Mouse (Mus musculus) monocyte, adult 2 months (primary cell): ENCODE data around the gene Cfap20.

Source experiments
- DNase-seq, 2 experiments: peaks; one replicate each; pipeline ENCODE4 v3.0.0; 2022; ENCODE audit warnings: low spot score in 2 of 2, low read depth in 1 of 2

Cfap20 gene

DNA sequence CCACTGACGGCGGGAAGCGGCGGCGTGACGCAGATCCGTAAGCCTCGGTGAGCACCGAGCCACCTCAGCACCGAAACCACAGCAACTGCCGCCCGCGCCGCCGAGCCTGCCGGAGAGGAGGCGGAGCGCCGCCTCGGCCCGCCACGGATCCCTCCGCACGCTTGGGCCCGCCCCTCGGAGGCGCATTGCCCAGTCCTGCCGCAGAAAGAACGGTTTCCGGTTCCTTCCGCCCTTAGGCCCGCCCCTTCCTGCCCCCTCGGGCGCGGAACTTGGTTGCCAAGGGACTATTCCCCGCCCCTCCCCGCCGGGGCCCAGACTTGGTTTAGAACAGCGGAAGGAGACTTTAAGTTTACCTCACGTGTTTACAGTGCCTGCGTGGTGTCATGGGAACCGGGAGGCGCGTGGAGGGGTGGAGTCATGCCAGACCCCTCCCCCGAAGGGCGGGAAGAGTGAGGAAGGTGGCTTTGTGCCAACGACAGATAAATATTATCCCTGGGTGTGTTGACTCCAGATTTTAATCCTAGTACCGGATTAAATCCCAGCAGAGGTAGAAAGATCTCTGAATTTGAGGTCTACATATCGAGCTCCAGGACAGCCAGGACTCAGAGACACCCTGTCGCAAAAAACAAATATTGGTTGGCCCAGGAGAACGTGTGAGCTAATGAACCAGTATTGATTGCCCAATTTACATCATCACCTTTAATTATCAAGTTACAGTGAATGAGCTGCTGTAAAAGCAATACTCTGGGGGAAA is at the start of gene Cfap20:
Gene Cfap20, minus strand, starts transcription at position 184 of the 754 bp plus-strand sequence.
- DNase-seq, result peak; percentile 99 to 100

DNA sequence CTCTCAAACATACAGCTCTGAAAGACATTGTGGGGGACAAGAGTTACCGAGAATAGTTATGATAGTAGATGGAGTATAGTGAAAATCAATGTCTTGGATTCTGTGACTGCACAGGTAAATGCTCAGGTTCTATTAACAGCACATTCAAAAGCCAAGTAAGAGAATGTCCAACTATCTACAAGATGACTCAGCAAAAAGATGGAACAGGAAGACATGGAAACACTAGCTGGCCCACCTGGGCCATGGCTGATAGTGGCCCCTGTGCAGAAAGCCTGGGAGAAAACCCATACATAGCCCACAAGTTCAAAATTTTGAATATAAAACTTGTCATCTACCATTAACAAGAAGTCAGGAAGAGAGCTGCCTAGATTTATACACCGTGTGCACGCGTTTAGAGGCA is 35.3 kb upstream of the Cfap20 start:
- DNase-seq, result no peak

DNA sequence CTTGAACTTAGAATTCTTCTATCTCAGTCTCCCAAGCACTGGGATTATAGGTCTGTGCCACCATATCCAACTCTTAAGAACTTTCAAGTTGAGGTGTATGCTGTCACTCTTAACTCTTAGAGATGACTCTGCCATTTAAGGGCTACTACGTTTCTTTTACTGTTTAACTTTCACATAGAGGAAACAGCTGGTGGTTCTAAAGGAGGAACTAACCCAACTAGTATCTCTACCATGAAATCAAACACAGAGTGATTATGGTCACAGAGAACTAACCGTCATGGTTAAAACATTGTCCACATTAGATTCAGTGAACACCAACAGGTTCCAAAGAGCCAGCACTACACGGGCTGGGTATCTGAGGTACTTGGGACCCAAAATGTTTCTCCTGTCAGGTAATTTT is 34.3 kb upstream of the Cfap20 start:
- DNase-seq, result no peak

DNA sequence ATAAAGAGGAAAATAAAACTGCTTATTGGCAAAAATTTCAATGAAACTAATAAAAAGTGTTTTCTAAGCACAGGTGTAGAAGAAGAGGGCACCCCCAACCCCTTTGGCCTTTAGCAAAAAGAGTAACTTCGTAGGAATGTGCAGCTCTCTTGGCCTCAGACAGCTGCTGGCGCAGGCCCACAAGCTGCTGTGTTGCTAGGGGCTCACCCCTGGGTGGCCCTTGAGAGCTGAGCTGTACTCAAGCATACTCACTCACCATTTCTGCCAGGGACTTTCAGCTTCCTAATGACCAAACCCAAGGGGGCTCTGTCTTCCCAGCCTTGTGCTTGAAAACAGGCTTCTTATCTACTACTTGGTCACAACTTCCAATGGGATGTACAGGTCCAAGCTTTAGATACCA is 31.9 kb upstream of the Cfap20 start:
- no peak for DNase-seq

DNA sequence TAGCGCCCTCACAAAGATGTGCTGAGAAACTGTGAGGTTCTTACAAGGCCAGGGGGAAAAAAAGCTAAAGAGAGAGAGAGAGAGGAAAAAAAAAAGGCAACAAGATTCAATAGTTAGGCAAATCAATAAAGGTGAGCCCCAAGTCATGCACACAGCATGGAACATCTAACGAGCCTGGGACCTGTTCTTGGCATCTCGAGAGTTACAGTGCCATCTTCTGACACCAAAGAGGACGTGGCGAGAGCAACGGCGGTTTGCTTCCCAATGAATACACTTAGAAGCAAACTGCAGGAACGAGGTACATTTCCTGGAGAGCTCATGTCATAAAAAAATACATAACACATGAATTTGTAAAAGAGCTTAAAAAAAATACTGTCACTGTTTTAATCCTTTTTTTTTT is 17.8 kb upstream of the Cfap20 start:
- no peak for DNase-seq

DNA sequence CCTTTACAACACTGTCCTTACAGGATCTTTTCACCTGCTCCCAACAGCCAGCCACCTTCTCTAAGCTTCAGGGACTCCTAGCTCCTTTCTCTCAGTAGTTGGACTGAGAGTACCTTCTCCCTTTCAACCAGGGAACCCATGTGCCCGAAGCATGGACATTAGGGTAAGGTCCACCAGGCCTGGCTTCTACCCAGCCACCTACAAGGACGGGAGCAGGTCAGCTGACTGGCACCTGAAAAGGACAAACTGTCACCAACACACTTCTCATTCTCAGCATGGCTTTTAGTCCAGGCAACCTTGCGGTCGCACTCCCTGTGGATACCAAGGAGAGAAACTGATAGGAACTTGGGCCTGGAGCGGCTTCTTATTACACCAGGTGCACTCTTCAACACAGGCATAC is 15.6 kb upstream of the Cfap20 start:
- DNase-seq, result no peak

DNA sequence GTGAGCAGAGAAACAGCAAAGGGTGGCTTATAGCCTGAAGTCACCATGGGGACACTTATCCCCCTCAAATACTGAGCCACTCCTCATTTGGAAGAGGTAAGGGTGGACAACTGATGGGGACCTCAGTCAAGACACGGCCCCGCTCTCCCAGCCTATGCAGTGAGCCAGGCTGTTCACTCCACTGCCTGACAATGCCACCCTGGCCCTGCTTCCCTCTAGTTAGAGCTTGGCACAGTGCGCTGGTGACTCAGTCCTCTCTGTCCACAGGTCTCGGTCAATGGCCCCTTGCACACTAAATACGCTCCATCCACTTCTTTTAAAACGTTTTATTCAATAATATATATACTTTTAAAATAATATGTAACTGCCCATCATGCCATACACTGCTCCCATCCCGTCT is 13.0 kb upstream of the Cfap20 start:
- no peak for DNase-seq

DNA sequence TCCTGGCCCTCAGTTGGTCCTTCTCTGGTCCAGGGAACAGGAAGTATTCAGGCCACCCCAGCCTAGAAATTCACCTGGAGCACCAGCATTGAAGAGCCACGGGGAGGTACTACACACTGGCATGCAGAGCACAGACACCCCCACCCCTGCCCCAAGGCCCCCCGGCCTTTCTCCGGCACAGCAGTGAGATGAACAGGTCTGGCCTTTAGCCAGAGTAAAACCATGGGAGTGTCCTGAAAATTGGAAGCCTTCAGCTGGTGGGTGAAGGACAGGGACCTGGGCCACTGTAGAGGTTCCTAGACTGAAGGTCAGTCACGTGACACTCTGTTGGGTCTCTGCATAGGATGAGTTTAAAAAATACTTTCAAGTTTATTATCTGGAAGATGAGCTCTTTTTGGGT is 10.4 kb upstream of the Cfap20 start:
- DNase-seq, result no peak

DNA sequence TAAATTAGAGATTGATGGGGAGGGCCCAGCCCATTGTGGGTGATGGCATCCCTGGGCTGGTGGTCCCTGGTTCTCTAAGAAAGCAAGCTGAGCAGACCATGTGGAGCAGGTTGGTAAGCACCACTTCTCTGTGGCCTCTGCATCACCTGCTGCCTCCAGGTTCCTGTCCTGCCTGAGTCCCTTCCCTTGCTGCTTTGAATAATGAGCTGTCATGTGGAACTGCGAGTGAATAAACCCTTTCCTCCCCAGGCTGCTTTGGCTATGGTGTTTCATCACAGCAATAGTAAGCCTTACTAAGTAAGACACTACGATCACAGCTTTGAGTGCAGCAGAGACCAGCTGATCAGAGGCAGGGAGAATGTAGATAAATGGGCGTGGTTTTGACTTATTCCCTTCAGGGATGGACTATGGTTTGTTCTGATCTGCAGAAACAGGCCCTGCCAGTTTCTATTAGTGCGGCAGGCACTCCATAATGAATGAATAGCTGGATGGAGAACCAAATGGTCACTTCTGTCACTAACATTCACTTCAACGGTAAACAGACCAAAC is 6.9 kb upstream of the Cfap20 start:
- no peak for DNase-seq

DNA sequence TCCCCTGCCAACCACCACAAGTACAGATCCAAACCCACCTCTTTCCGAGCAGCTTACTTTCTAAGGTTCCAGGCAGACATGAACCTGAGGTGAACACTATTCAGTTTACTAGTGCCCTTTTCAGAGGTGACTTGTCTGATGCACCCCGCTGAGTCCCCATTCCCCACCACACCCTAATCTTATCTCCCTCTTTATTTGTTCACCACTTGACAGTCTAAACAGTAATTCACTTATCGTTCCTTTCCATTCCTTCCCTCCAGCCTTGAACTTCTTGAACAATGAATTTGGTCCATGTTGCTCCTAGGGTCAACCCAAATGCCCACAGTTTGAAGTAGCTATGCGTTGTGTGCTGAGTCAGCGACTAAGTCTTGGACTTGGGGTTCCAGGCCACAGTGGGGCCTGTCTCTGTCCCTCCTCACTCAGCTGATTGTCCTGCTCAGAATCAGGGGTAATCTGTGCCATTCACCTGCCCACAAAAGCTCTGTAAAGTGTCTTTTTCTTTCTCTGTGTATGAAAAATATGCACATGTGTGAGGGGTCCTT is 5.6 kb upstream of the Cfap20 start:
- no peak for DNase-seq

DNA sequence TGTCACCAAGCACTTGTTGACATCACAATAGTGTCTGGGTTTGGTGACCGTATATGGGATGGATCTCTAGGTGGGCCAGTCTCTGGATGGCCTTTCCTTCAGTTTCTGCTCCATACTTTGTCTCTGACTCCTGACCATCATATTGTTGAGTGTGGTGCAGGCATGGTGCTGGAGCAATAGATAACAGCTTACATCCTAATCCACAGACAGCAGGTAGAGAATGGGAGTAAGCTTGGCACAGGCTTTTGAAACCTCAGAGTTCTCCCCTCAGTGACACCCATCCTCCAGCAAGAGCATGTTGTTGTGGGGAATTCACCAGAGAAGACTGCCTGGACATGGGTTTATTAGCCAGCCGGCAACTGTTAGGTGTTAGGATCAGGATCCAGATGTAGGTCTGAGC is 4.8 kb upstream of the Cfap20 start:
- no peak for DNase-seq

DNA sequence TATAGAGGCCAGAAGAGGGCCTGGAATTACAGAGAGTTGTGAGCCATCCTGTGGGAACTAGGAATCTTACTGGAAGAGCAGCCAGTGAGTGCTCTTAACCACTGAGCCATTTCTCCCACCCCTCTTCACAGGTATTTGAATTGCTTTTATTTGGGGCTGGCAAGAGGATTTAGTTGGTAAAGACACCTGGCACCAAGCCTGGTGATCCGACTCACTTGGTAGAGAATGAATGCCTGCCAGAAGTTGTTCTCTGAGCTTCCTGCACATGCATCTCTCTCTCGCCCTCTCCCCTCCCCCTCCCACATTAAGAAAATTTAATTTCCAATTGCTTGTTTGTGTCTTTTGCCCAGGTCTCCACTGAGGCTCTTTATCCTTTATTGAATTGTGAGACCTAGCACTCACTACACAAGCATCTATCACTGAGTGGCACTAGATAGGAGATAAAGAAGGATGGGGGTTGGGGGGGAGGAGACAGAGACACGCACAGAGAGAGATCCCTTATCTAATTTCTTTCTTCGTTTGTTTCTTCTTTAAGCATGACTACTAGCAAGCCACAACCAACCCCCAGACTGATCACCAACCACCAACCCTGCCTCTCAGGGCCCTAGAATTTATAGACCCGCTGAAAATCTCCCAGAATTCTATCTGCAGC is 2.8 kb upstream of the Cfap20 start:
- DNase-seq, result no peak

DNA sequence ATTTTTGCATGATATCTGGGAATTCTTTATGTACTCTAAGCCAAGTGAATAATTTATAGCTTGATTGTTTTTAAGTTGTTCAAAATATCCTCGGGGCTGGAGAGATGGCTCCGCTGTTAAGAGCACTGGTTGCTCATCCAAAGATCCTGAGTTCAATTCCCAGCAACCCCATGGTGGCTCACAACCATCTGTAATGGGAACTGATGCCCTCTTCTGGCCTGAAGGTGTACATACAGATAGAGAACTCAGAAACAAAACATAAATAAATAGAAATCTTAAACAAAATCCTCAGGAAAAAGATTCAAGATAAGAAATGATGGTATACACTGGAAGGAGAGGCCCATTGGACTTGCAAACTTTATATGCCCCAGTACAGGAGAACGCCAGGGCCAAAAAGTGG is 1.3 kb upstream of the Cfap20 start:
- DNase-seq, result no peak

DNA sequence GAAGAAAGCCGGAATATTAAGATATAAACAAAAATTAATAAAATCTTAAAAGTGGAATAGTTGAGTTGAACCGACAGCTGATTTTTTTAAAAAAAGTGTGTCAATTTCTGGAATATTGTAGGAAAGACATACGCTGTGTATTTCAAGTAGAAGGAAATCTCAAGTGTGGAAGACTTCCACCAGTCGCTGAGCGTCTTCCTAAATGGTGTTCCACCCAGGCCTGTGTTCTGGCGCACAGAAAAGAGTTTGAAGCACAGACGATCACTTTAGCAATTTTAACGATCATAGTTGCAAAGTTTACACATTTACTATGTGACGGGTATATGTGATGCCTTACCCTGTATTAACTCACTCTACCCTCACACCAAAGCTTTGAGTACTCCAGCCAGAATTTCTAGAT is 802 bp upstream of the Cfap20 start:
- no peak for DNase-seq

DNA sequence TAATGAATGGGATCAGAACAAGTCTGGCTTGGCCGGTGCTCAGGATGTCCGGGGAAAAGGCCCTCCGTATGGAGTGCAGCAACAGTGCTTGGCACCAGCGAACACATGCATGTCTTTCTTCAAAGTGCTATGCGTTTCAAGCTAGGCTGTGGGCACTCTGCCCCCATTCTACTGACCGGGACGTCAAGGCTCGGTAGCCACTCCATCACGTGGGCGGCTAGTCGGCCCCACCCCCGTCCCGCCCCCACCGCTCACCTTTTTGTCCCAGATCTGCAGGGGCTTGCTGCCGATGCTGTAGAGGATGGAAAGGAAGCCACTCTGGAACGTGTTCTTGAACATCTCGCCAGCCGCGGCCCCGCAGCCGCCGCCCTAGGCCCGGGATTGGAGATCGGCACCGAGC is 436 bp downstream of the Cfap20 start:
- DNase-seq, result no peak

DNA sequence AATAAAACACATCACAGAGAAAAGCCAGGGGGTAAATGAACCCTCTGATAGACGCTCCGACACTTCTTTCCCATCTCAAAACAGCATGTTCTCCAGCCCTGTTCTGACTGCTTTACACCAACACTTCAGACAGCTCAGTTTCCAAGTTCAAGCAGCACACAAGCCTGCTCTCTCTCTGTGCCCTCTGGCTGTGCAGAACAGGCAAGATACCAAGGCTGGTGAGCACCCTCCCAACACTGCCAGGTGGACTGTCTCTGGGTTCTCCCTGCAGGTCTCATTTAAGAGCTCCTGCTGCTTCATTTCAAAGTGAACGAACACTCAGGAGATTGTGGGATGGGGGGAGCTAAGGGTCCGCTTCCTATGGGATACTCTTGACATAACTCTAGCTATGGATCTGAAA is 1.5 kb downstream of the Cfap20 start:
- DNase-seq, result no peak

DNA sequence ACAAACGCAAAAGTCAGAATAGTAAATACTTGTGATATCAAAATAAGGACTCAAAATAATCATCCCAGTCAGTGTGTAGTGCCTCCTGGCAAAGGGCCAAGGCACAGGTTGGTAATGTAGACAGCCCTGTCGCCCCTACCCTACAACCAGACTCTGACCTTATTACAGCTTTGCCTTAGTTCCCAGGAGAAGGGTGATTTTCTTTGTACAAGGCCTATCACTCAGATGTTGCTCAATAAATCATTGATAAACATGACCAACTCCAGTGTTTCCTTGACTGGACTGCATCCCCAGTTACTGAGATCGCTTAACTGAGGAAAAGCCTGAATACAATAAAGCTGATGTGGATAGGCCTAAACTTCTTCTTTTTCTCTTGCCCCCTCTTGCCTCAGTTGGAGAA is 2.2 kb downstream of the Cfap20 start:
- no peak for DNase-seq

DNA sequence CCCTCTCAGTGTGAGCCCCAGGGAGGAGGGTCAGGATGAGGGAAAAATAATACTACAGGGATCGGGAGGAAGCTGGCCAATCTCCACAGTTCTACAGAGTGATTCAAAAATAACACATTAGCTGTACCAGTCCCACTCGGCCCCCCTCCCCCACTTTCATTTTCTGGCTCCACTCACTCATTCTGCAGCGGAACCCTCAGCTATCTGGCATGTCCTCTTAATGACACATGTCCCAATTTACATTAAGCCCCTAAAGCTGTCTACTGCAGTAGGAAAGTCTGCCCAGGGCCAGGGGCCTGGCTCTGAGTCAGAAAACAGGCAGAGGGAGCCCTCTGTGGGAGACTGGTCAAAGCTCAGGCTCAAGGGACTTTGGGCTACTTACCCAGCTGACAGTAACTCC is 4.7 kb downstream of the Cfap20 start:
- no peak for DNase-seq

DNA sequence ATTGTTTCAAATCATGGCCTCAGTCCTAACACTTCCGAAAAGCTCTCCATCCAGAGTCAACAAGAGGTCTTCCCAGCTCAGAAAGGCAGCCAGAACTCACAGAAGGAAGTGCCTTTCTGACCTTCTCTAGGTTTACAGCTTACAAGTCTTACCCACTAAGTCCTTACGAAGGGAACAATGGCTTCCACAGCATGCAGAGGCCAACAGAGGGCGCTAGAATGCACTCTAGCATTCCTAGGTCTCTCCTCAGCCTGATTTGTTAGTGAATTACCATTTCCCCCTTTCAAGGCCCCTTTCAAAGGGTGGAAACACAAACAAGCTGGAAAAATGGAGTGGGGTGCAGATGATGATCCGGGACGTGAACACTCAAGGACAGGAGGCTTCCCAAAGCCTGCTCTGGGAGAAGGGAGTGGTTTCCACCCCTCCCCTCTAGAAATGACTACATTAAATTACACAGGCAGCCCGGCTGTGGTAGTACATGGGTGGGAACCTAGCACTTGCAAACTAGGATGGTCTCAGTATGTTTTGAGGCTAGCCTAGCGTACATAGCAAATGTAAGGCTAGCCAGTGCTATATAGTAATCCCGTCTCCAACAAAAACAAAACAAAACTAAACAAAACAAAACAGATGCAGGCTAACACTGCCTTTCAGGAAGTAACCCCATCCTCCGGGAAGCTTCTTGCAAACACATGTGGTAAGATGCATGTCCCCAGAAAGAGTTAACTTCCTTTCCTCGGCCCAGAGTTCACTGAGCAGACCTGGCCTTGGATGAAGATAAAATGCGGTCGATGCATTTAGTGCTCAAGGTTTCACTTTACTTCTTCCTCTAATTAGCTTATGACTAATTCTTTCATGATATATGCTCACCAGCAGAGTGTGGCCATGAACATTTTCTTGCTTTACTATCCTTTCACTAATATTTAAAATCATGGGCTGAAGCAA is 6.8 kb downstream of the Cfap20 start:
- peak; percentile 22 to 43 for DNase-seq

DNA sequence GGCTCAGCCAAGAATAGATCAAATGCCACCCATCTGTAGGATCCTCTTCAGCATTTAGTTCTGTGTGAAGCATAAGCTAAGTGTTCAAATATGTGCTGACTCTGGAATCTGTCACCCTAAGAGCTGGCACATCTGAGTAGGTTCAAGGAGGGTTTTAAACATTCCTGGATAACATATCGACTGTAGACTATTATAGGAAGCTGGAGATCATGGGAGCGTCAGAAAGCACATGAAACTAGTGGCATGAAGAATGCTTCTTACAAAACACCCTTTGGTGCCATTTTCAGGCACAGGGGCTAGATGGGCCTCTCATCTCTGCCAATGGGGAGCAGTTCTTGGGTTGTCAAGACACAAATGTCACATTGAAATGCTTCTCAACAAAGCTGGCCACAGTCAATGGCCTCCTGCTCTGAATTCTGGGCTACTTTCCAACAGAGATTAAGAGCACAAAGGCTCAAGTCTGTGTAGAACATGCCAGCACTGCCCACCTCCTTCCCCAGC is 7.8 kb downstream of the Cfap20 start:
- no peak for DNase-seq

DNA sequence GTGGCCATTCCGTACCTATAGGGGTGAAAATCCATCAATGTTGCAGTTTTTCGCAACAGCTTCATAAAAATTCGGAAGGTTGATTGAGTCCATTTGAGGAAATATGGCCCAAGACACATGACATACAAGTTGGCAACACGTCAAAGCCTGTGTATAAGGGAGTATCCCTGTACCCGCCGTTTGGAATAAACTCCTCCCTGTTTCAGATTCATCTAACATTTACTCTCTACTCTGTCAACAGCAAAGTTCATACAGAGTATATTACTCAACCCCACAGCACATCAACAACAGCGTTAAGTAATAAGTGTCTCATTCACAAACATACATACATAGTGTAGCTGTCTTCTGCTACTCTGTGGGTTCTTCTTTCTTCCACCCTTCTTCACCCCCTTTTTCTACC is 10.0 kb downstream of the Cfap20 start:
- DNase-seq, result no peak
